Comparison of ENCODE assay signal across 8 mouse cellular contexts in the genomic region with DNA sequence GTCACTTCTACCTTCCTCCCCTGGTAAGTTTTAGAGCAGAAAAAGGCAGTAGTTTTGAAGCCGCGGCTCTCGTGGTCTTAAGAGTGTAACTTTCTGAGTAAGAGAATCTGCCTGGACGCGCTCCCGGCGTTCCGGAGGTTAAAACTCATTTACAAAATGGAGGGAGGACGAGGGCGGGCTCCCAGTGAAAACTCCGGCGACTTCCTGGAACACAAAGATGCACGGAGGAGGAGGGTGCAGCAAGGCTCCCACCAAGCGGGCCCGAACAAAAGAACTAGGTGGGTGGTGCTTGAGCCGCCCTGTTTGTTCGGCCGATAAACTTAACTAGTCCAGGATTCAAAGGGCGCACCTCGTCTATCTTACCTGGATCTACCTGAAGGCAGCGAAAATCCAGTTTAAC. TPM values are rescaled to one million over a fixed set of nuclear protein-coding genes. Genes with fewer than 3 reads are reported as not detected.
DNase-seq lines count a peak whose midpoint lies in the region; ATAC-seq lines count a peak whose summit lies in the region.

No protein-coding gene starts in this region.

- peaks cover 9% of the 10 kb centered on the region; the same call in 1 of the 2 replicates for H3K4me1 ChIP-seq in intestine, embryonic 15.5 days (replicated peaks)
- H3K4me1 ChIP-seq in liver, embryonic 11.5 days (replicated peaks; ENCODE audit: control insufficient read depth, insufficient read depth, low read length): peaks cover 41% of the 10 kb centered on the region

- H3K4me2 ChIP-seq in intestine, embryonic 15.5 days (replicated peaks): peak overlapping the region; percentile 73
- peak overlapping the region; percentile 82 for H3K4me2 ChIP-seq in liver, embryonic 11.5 days

- peak overlapping the region; percentile 63 for H3K4me3 ChIP-seq in intestine, embryonic 15.5 days (replicated peaks)
- H3K4me3 ChIP-seq in liver, embryonic 11.5 days (ENCODE audit: low read depth, low read length): peak overlapping the region; percentile 76

- H3K27me3 ChIP-seq in intestine, embryonic 15.5 days (replicated peaks): no peaks in the 10 kb centered on the region
- H3K27me3 ChIP-seq in liver, embryonic 11.5 days (replicated peaks; ENCODE audit: control insufficient read depth, insufficient read depth, low read length): no peaks in the 10 kb centered on the region

- H3K27ac ChIP-seq in intestine, embryonic 15.5 days: peak overlapping the region; percentile 97
- H3K27ac ChIP-seq in liver, embryonic 11.5 days (ENCODE audit: low read depth, low read length): peak overlapping the region; percentile 99

- ATAC-seq in intestine, embryonic 15.5 days: peak; percentile 69
- 0 out of 2 replicates have a peak, but pooled peaks have one; percentile 29 for ATAC-seq in liver, embryonic 11.5 days (replicated peaks; ENCODE audit: low FRiP score)
- peak; percentile 29 for ATAC-seq in monocyte, adult 5-6 weeks (replicated peaks; ENCODE audit: insufficient number of reproducible peaks, low FRiP score, low TSS enrichment, poor library complexity, severe bottlenecking)

- DNase-seq in layer of hippocampus, adult 9-11 months: peak; percentile 38
- no peak for DNase-seq in layer of hippocampus, adult 8-10 months (ENCODE audit: low spot score in 2 of 2)
- DNase-seq in embryo, embryonic 10.5 days (ENCODE audit: low spot score): peak; percentile 80
- peak; percentile 29 to 30 for DNase-seq in gastrocnemius, postnatal 36 days
- peak; percentile 76 for DNase-seq in liver, embryonic 11.5 days (ENCODE audit: low spot score)
- peak; percentile 65 to 83 for DNase-seq in spleen, postnatal 4 days (ENCODE audit: low spot score in 2 of 2)

- H3K36me3 ChIP-seq in intestine, embryonic 15.5 days: no peaks in the 10 kb centered on the region
- H3K36me3 ChIP-seq in liver, embryonic 11.5 days (ENCODE audit: control insufficient read depth, insufficient read depth, low read length): peaks cover 16% of the 10 kb centered on the region; the same call in 1 of the 2 replicates

- peak overlapping the region; percentile 74 for H3K9ac ChIP-seq in intestine, embryonic 15.5 days
- H3K9ac ChIP-seq in liver, embryonic 11.5 days (ENCODE audit: low read depth, low read length): peak overlapping the region; percentile 93

- H3K9me3 ChIP-seq in intestine, embryonic 15.5 days: no peaks in the 10 kb centered on the region
- no peaks in the 10 kb centered on the region for H3K9me3 ChIP-seq in liver, embryonic 11.5 days (ENCODE audit: control insufficient read depth, low read length)

- WGBS in intestine, embryonic 15.5 days: under 1% methylated on average over 21 of the region's 21 CpGs
- 2% methylated on average over 21 of the region's 21 CpGs for WGBS in liver, embryonic 11.5 days

- intact Hi-C loops in gastrocnemius, postnatal 36 days (cut with DNase I): loop anchor here (5.0 kb wide), 2 partner anchors 40 to 75 kb away; a partner anchor contains a TSS

RNA-seq across cellular contexts. Expression of a gene that starts 17.5 kb away (rescaled TPM):
- 100 to 1,000 TPM; 119 to 160 (median 148) TPM for total RNA-seq in layer of hippocampus, adult 8-10 months (2022)
- 10 to 100 TPM; 83.2 to 98.9 TPM for total RNA-seq in gastrocnemius, postnatal 36 days (2021)
- polyA plus RNA-seq in intestine, embryonic 15.5 days (2015; fragmentation: Nextera tagmentation; extraction: Ambion mirVana): 791 and 835 TPM in 2 replicates
- 960 and 1,037 TPM in 2 replicates for polyA plus RNA-seq in liver, embryonic 11.5 days (2014; fragmentation: Nextera tagmentation; extraction: Ambion mirVana)
- 1,228 to 1,583 TPM (median 1,384 TPM) in 3 replicates for total RNA-seq in monocyte, adult 5-6 weeks (2017)

RNA-seq across cellular contexts. Expression of a gene that starts 19.9 kb away (rescaled TPM):
- total RNA-seq in layer of hippocampus, adult 8-10 months (2022): not detected
- not detected for total RNA-seq in gastrocnemius, postnatal 36 days (2021)
- polyA plus RNA-seq in intestine, embryonic 15.5 days (2015; fragmentation: Nextera tagmentation; extraction: Ambion mirVana): 1.8 and 3.2 TPM in 2 replicates
- 1.2 and 2.1 TPM in 2 replicates for polyA plus RNA-seq in liver, embryonic 11.5 days (2014; fragmentation: Nextera tagmentation; extraction: Ambion mirVana)
- total RNA-seq in monocyte, adult 5-6 weeks (2017): not detected in 3 replicates

RNA-seq across cellular contexts. Expression of a gene that starts 55.7 kb away (rescaled TPM):
- total RNA-seq in layer of hippocampus, adult 8-10 months (2022): 10 to 100 TPM; 32.3 to 45.5 (median 38.4) TPM
- under 1 TPM; 0.23 to 0.37 TPM for total RNA-seq in gastrocnemius, postnatal 36 days (2021)
- polyA plus RNA-seq in intestine, embryonic 15.5 days (2015; fragmentation: Nextera tagmentation; extraction: Ambion mirVana): 4.5 and 5.1 TPM in 2 replicates
- polyA plus RNA-seq in liver, embryonic 11.5 days (2014; fragmentation: Nextera tagmentation; extraction: Ambion mirVana): 8.2 and 8.7 TPM in 2 replicates
- total RNA-seq in monocyte, adult 5-6 weeks (2017): 0.19 to 1.1 TPM in 2 of 3 replicates, not detected in the other

Comparison
In these comparisons a context has a peak if more than half of its experiments do, and no peak if none do; other contexts are left out.
1. DNase-seq: peak in layer of hippocampus, adult 9-11 months (single experiment), embryo, embryonic 10.5 days (single experiment), gastrocnemius, postnatal 36 days (2 of 2), liver, embryonic 11.5 days (single experiment) and spleen, postnatal 4 days (2 of 2); none in layer of hippocampus, adult 8-10 months (0 of 2).
2. RNA of a gene that starts 55.7 kb away (total RNA-seq): 32.3 to 45.5 TPM in layer of hippocampus, adult 8-10 months; 0.23 to 0.37 TPM in gastrocnemius, postnatal 36 days and 0.19 to 1.1 TPM in monocyte, adult 5-6 weeks; every median in the first group is over 10 times any median in the second.
3. Peak in every context shown above with its lines, with median percentiles within 50 percentile points of each other: ATAC-seq.